Mouse (Mus musculus): Measurements from ENCODE around the gene Dnttip1. TPM values are rescaled to one million over a fixed set of nuclear protein-coding genes. Genes with fewer than 3 reads are reported as not detected.
A peak's percentile ranks its signal among the peaks of the same experiment; 100 is the strongest.

Gene Dnttip1
- polyA plus RNA-seq, 1 experiment from 2014 or later, result 56.9 TPM

DNA sequence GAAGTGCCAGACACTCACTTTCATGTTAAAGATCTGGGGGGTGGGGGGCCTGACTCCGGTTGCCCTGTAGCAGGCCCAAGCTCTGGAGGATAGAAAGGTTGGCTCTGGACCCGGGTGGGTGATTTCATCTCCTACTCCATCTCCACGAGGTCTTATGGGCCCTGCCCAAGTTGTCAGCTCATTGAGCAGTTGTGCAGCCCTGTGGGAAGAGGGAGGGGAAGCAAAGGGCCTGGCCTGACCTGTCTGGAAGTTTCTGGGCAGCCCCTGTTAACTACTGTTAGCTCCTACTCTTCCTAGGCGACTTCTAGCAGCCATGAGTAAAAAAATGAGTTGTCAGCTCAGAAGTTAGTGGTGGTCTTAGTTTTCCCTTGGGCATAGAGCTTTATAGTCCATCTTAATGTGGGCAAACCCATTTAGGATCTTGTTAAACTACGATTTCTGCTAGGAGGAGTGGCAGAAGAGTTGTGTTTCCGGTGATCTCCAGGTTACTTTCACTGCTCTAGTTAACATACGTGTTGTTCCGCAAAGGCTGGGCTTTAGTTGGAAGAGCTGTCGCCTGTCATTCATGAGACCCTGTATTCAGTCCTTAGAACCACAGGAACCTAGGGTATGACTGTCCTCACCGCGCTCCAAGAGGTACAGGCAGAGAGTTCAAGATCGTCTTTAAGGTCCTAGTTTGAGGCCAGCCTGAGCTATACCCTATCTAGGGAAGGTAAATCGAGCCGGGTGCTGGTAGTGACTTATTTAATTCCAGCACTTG is 27.6 kb downstream of the Dnttip1 start:
- H3K27me3 ChIP-seq (replicated peaks), result peaks cover 36% of the 10 kb centered on the region
- peak overlapping the region; percentile 97 for H3K9ac ChIP-seq
- ATAC-seq, result peak; percentile 6
- H3K4me1 ChIP-seq, result peaks cover 47% of the 10 kb centered on the region
- H3K4me2 ChIP-seq, result peak overlapping the region; percentile 85
- peaks cover 35% of the 10 kb centered on the region for H3K36me3 ChIP-seq
- peak overlapping the region; percentile 98 for H3K4me3 ChIP-seq
- H3K9me3 ChIP-seq (replicated peaks), result no peaks in the 10 kb centered on the region
- peak overlapping the region; percentile 96 for H3K27ac ChIP-seq
- WGBS (ENCODE audit: insufficient replicate concordance), result 57% methylated on average over 14 of the region's 14 CpGs

- peaks cover 45% of the 10 kb centered on the region for H3K4me1 ChIP-seq
- WGBS (ENCODE audit: insufficient replicate concordance), result 26% methylated on average over 5 of the region's 5 CpGs
- peak overlapping the region; percentile 85 for H3K4me2 ChIP-seq
- peak overlapping the region; percentile 96 for H3K27ac ChIP-seq
- H3K9ac ChIP-seq, result peak overlapping the region; percentile 97
- H3K4me3 ChIP-seq, result peak overlapping the region; percentile 98
- peaks cover 33% of the 10 kb centered on the region for H3K36me3 ChIP-seq
- peaks cover 42% of the 10 kb centered on the region for H3K27me3 ChIP-seq (replicated peaks)
- H3K9me3 ChIP-seq (replicated peaks), result no peaks in the 10 kb centered on the region
- ATAC-seq, result peak; percentile 70
These were observed 28.2 kb downstream of the Dnttip1 start for GRCm38 (mm10) chr2:164773989-164774364.

DNA sequence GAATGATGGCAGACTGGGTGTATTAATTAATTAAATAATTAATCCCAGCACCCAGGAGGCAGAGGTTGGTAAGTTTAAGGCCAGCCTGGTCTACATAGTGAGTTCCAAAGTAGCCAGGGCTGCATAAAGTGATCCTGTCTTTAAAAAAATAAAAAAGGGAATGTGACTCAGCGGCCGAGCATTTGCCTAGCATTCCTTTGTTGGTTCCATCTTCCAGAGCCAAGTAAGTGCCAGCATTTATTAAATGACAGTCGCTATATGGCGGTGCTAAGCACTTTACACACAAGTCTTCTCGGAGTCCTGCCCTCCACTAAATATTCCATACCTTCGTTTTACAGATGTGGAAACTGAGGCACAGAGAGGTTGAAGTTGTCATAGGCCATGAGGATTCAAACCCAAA is 30.3 kb downstream of the Dnttip1 start:
- Histone ChIP-seq H3K27ac (no peak overlapping the region), H3K9ac (no peak overlapping the region), H3K4me3 (no peak overlapping the region), H3K36me3 (peaks cover 26% of the 10 kb centered on the region), H3K27me3 (replicated peaks) (peaks cover 60% of the 10 kb centered on the region), H3K9me3 (replicated peaks) (no peaks in the 10 kb centered on the region), H3K4me2 (no peak overlapping the region), H3K4me1 (peaks cover 39% of the 10 kb centered on the region)
- no peak for ATAC-seq
- 81% methylated on average over 6 of the region's 6 CpGs for WGBS (ENCODE audit: insufficient replicate concordance)

DNA sequence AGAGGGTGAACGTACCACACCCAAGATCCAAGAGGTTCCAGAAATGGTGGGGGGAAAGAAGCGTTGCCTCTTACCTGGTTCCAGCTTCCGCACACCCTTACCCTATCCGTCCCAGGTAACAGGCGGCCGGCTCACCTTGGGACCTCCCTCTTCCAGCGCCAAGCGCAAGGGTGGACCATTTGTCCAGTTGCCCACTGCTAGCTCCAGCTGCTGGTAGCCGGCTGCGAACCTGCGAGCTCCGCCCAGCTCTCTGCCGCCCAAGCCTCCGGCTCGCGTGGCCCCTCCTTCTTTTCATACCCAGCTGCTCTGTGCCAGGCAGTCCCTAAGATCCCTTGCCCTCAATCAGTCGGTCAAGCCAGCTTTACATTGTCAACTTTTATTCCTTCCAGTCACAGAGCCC is 31.0 kb downstream of the Dnttip1 start:
- Histone ChIP-seq H3K9me3 (replicated peaks) (no peaks in the 10 kb centered on the region), H3K27ac (no peak overlapping the region), H3K36me3 (peaks cover 19% of the 10 kb centered on the region), H3K27me3 (replicated peaks) (peaks cover 65% of the 10 kb centered on the region), H3K9ac (no peak overlapping the region), H3K4me1 (peaks cover 33% of the 10 kb centered on the region), H3K4me3 (no peak overlapping the region), H3K4me2 (no peak overlapping the region)
- 44% methylated on average over 17 of the region's 17 CpGs for WGBS (ENCODE audit: insufficient replicate concordance)
- ATAC-seq, result no peak

GRCm38 (mm10) chr2:164777246-164778014 is 31.6 kb downstream of the Dnttip1 start:
- H3K4me3 ChIP-seq, result no peak overlapping the region
- 70% methylated on average over 30 of the region's 30 CpGs for WGBS (ENCODE audit: insufficient replicate concordance)
- H3K4me1 ChIP-seq, result peaks cover 26% of the 10 kb centered on the region
- H3K4me2 ChIP-seq, result no peak overlapping the region
- no peak for ATAC-seq
- H3K9ac ChIP-seq, result no peak overlapping the region
- H3K27me3 ChIP-seq (replicated peaks), result peaks cover 68% of the 10 kb centered on the region
- no peak overlapping the region for H3K27ac ChIP-seq
- no peaks in the 10 kb centered on the region for H3K9me3 ChIP-seq (replicated peaks)
- peaks cover 13% of the 10 kb centered on the region for H3K36me3 ChIP-seq

- H3K4me3 ChIP-seq, result no peak overlapping the region
- no peak overlapping the region for H3K27ac ChIP-seq
- H3K9ac ChIP-seq, result no peak overlapping the region
- peaks cover 8% of the 10 kb centered on the region for H3K36me3 ChIP-seq
- no peak overlapping the region for H3K4me2 ChIP-seq
- no peaks in the 10 kb centered on the region for H3K9me3 ChIP-seq (replicated peaks)
- H3K27me3 ChIP-seq (replicated peaks), result peaks cover 68% of the 10 kb centered on the region
- H3K4me1 ChIP-seq, result peaks cover 21% of the 10 kb centered on the region
- 78% methylated on average over 11 of the region's 11 CpGs for WGBS (ENCODE audit: insufficient replicate concordance)
- no peak for ATAC-seq
These were observed 32.2 kb downstream of the Dnttip1 start for GRCm38 (mm10) chr2:164778015-164778287.

DNA sequence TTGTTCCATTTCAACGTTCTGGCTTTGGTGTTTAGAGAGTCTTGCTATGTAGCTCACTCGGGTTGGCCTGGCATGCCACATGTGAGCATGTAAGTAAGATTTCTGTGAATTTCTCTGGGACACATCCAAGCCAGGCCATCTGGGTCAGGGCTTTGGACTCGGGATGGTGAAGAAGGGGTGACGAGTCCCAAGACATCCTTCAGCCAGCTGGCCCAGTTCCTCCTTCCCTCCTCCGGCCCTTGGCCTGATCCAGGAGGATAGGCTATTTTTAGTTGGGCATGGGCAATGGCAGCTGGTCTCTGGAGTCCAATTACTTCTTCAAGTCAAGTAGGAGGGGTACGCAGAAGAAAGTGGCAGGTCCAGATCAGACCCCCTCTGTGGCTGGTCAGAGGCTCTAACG is 33.0 kb downstream of the Dnttip1 start:
- no peak overlapping the region for H3K4me2 ChIP-seq
- WGBS (ENCODE audit: insufficient replicate concordance), result 64% methylated on average over 7 of the region's 7 CpGs
- no peaks in the 10 kb centered on the region for H3K36me3 ChIP-seq
- H3K4me3 ChIP-seq, result no peak overlapping the region
- no peak for ATAC-seq
- H3K9me3 ChIP-seq (replicated peaks), result no peaks in the 10 kb centered on the region
- peaks cover 13% of the 10 kb centered on the region for H3K4me1 ChIP-seq
- peaks cover 72% of the 10 kb centered on the region for H3K27me3 ChIP-seq (replicated peaks)
- H3K27ac ChIP-seq, result no peak overlapping the region
- no peak overlapping the region for H3K9ac ChIP-seq

- Histone ChIP-seq H3K4me3 (no peak within 1 kb of the TSS), H3K27me3 (replicated peaks) (peaks cover 80% of the 10 kb centered on the region), H3K4me1 (peaks cover 8% of the 10 kb centered on the region), H3K27ac (no peak within 1 kb of the TSS), H3K9me3 (replicated peaks) (no peaks in the 10 kb centered on the region), H3K36me3 (no peaks in the 10 kb centered on the region), H3K9ac (no peak within 1 kb of the TSS), H3K4me2 (no peak within 1 kb of the TSS)
- 69% methylated on average over 8 of the region's 8 CpGs for WGBS (ENCODE audit: insufficient replicate concordance)
- no peak for ATAC-seq
These were observed 33.8 kb downstream of the Dnttip1 start, which contains the start of gene Tnnc2 for GRCm38 (mm10) chr2:164779481-164780086. Gene Tnnc2, minus strand, starts transcription at chr2:164779967.

DNA sequence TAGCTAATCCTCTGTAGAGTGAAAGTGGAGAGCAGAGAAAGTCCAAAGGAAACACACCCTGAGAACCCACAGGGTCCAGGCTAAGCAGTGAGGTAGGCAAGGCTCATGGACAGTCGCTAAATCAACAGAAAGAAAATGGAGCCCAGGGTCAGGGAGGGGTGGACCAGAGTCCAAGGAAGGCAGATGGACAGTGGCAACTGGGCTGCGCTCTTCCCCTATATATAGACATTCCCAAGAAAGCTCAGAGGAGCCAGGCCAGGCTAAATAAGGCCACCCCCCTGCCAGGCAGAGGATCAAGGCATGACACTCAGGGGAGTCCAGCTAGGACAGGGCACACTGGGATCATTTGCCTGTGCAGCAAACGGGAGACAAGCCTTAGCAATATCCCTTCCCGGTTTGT is 36.1 kb downstream of the Dnttip1 start:
- Histone ChIP-seq H3K4me1 (peaks cover 26% of the 10 kb centered on the region), H3K4me2 (no peak overlapping the region), H3K27ac (no peak overlapping the region), H3K36me3 (no peaks in the 10 kb centered on the region), H3K27me3 (replicated peaks) (peaks cover 80% of the 10 kb centered on the region), H3K9ac (no peak overlapping the region), H3K4me3 (no peak overlapping the region), H3K9me3 (replicated peaks) (no peaks in the 10 kb centered on the region)
- whole genome bisulfite sequencing (ENCODE audit: insufficient replicate concordance), result 58% methylated on average over 4 of the region's 4 CpGs
- no peak for ATAC-seq

DNA sequence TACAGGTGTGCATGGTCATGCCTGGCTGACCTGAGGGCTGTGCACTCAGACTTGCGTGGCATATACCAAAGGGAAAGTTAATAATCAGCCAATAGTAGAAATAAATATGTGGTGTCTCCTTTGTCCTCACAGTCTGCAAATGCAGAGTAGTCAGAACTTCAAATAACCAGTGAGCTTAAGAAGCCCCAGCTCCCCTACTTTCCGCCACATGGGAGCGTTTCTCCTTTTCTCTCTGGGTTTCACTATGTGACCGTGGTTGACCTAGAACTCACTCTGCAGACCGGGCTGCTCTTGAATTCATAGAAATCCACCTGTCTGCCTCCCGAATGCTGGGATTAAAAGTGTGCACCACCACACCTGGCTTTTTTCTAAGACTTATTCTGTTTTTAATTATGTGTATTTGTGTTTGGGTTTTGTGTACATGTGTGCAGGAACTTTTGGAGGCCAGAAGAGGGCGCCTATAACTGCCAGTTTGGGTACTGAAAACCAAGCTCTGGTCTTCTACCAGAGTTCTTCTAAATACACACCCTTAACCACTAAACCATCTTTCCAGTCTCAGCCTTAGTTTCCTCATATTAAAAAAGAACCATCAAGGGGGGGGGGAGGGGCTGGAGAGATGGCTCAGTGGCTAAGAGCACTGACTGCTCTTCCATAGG is 38.3 kb downstream of the Dnttip1 start:
- no peaks in the 10 kb centered on the region for H3K9me3 ChIP-seq (replicated peaks)
- peaks cover 46% of the 10 kb centered on the region for H3K4me1 ChIP-seq
- no peak overlapping the region for H3K27ac ChIP-seq
- no peak overlapping the region for H3K4me3 ChIP-seq
- no peak for ATAC-seq
- WGBS (ENCODE audit: insufficient replicate concordance), result 67% methylated on average over 7 of the region's 7 CpGs
- H3K9ac ChIP-seq, result no peak overlapping the region
- H3K27me3 ChIP-seq (replicated peaks), result peaks cover 62% of the 10 kb centered on the region
- 0 out of 2 replicates have a peak, but pooled peaks cover 9% of the 10 kb centered on the region for H3K36me3 ChIP-seq
- 0 out of 2 replicates have a peak overlapping the region, but pooled peaks have one; percentile 99 for H3K4me2 ChIP-seq

GRCm38 (mm10) chr2:164784869-164785420 is 39.2 kb downstream of the Dnttip1 start:
- H3K4me3 ChIP-seq, result peak overlapping the region; percentile 70
- H3K4me1 ChIP-seq, result peaks cover 46% of the 10 kb centered on the region
- peaks cover 53% of the 10 kb centered on the region for H3K27me3 ChIP-seq (replicated peaks)
- ATAC-seq, result no peak
- peak overlapping the region; percentile 99 for H3K4me2 ChIP-seq
- no peaks in the 10 kb centered on the region for H3K9me3 ChIP-seq (replicated peaks)
- peak overlapping the region; percentile 73; the same call in 1 of the 2 replicates for H3K27ac ChIP-seq
- H3K36me3 ChIP-seq, result peaks cover 15% of the 10 kb centered on the region; the same call in 1 of the 2 replicates
- whole genome bisulfite sequencing (ENCODE audit: insufficient replicate concordance), result 6% methylated on average over 7 of the region's 7 CpGs
- peak overlapping the region; percentile 79 for H3K9ac ChIP-seq
